Mouse (Mus musculus) stomach, embryonic 15.5 days (tissue): ENCODE results near the gene Irak3. TPM values are rescaled to one million over a fixed set of nuclear protein-coding genes. Genes with fewer than 3 reads are reported as not detected.
"Not testable (repeated sequence)": the region's sequence is repeated elsewhere in the genome, so short reads cannot be mapped to it uniquely, and the experiment has no call there.

ENCODE experiments used
- ATAC-seq: fragments of 200-750 bp; cut with Nextera tagmentation; 2 replicates; pipeline ENCODE4 v1.8.0; 2017; ENCODE audit warnings: low read depth, moderate number of reproducible peaks, moderate TSS enrichment; ENCODE audit not compliant: insufficient read depth, low FRiP score
- H3K27ac ChIP-seq: fragments of 300-500 bp; sonication (generic); 2 replicates; pipeline ENCODE4 v1.5.1; 2015; ENCODE audit warnings: mild to moderate bottlenecking, inconsistent platforms
- H3K27me3 ChIP-seq: fragments of 300-500 bp; sonication (generic); replicated peaks from 2 replicates; pipeline ENCODE4 v1.6.1; 2015; ENCODE audit warnings: inconsistent platforms
- H3K36me3 ChIP-seq: fragments of 300-500 bp; sonication (generic); 2 replicates; pipeline ENCODE4 v1.6.1; 2015; ENCODE audit warnings: inconsistent platforms
- H3K4me1 ChIP-seq: fragments of 300-500 bp; sonication (generic); 2 replicates; pipeline ENCODE4 v1.6.1; 2015; ENCODE audit warnings: inconsistent platforms
- H3K4me2 ChIP-seq: fragments of 300-500 bp; sonication (generic); 2 replicates; pipeline ENCODE4 v1.6.1; 2015; ENCODE audit warnings: mild to moderate bottlenecking, inconsistent platforms
- H3K4me3 ChIP-seq: fragments of 300-500 bp; sonication (generic); replicated peaks from 2 replicates; pipeline ENCODE4 v1.5.1; 2015; ENCODE audit warnings: inconsistent platforms
- H3K9ac ChIP-seq: fragments of 300-500 bp; sonication (generic); 2 replicates; pipeline ENCODE4 v1.6.1; 2015; ENCODE audit warnings: inconsistent platforms
- H3K9me3 ChIP-seq: fragments of 300-500 bp; sonication (generic); 2 replicates; pipeline ENCODE4 v1.6.1; 2016; ENCODE audit warnings: inconsistent platforms
- WGBS: fragments of 180-500 bp; shearing (Covaris S2); methylation state at CpG from one replicate; pipeline ENCODE4 v1.1.7; 2015; 5-methylcytosine and 5-hydroxymethylcytosine counted together
- polyA plus RNA-seq: library from polyadenylated mRNA; unstranded; fragments of >200 nt; fragmentation: Nextera tagmentation; extraction: Ambion mirVana; gene quantifications from 2 replicates; pipeline ENCODE4 v1.2.1, GENCODE M21; 2015

The Irak3 gene
- polyA plus RNA-seq, 1 experiment from 2014 or later: 0.73 TPM

DNA sequence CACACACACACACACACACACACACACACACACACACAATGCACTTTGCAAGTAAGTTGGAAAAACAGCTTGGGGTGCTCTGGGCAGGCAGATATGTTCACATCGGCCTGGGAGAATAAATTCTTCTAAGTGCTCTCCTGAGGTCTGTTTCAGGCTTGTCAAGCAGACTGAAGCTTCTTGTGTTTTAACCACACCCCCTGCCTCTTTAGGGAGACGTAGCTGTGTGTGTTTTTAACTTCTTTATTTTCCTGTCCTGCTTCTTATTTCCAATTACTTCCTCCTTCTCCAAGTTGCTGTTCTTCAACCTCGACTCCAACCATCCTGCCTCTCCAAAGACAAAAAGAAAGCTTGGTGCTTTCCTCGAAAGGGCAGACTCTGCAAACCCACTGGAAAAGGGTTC is 61.7 kb downstream of the Irak3 start:
- H3K36me3 ChIP-seq: no peaks in the 10 kb centered on the region

DNA sequence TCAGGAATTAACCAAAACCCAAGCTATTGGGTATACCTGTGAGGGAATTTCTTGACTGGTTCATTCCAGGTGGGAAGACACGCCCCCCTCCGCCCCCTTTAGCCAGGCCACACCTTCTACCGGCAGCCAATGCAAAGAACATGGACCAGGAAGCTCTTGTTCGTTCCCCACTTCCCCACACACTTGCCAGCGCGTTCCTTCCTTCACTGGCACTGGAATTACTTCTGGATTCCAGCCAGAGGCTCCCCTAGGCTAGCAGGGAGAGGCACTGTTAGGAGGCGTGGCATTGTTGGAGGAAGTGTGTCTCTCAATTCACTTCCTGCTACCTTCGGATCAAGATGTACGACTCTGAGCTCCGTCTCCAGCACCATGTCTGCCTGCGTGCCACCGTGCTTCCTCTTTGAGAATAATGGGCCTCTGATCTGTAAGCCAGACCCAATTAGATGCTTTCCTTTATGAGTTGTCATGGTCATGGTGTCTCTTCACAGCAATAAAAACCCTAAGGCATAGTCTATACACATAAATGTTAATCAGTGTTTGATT is 65.8 kb downstream of the Irak3 start:
- no peaks in the 10 kb centered on the region for H3K4me1 ChIP-seq
- H3K36me3 ChIP-seq: no peaks in the 10 kb centered on the region
- WGBS: 78% methylated on average over 12 of the region's 12 CpGs
- no peak overlapping the region for H3K4me3 ChIP-seq
- no peak overlapping the region for H3K27ac ChIP-seq
- no peak overlapping the region for H3K9ac ChIP-seq
- H3K9me3 ChIP-seq: no peaks in the 10 kb centered on the region
- H3K27me3 ChIP-seq: no peaks in the 10 kb centered on the region
- ATAC-seq: no peak
- H3K4me2 ChIP-seq: no peak overlapping the region

More for the DNA sequence above, 61.7 kb downstream of the Irak3 start:
- Histone ChIP-seq H3K4me1 (no peaks in the 10 kb centered on the region), H3K27me3 (no peaks in the 10 kb centered on the region), H3K9ac (no peak overlapping the region), H3K4me3 (no peak overlapping the region), H3K4me2 (no peak overlapping the region), H3K9me3 (no peaks in the 10 kb centered on the region), H3K27ac (no peak overlapping the region)
- ATAC-seq: no peak
- 60% methylated on average over 4 of the region's 4 CpGs for WGBS

DNA sequence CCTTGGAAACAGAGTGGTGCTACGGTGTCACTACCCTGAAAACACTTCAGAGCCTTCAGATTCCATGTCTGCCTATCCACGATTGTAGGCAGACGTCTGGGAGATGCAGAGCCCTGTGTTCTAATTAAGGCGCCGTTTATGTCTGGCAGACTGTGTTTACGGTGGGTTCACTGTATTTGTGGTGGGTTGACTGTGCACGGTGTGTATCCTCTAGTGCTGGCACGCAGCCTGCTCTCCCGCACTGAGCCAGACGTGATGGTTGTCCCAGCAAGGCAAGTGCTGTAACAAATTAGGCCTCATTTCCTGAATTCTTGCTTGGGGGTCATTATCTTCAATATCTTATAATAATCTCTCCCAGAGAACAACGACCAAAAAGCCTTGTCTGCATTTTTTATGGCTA is 68.2 kb downstream of the Irak3 start:
- Histone ChIP-seq H3K4me2 (no peak overlapping the region), H3K27me3 (no peaks in the 10 kb centered on the region), H3K9me3 (no peaks in the 10 kb centered on the region), H3K9ac (no peak overlapping the region), H3K27ac (no peak overlapping the region), H3K4me1 (no peaks in the 10 kb centered on the region), H3K4me3 (no peak overlapping the region), H3K36me3 (no peaks in the 10 kb centered on the region)
- ATAC-seq: no peak
- 58% methylated on average over 11 of the region's 11 CpGs for WGBS

DNA sequence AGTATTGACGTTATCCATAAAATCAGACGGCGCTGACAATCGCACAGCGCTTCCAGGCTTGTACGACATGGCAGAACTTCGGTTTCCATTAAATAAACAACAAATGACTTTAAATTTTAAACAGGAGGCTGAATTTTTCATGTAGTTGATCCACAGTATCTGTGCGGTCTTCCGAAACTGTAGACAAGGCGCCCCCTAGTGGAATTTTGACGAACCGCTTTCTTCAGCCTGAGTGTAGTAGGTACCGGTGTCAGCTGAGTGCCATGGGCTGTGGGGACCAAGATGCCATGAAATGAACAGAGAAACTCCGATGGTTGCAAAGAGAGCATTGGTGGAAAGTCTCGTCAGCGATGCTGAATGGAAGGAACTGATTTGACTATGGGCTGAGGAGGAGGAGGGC is 71.3 kb downstream of the Irak3 start:
- Histone ChIP-seq H3K9me3 (no peaks in the 10 kb centered on the region), H3K4me2 (no peak overlapping the region), H3K27me3 (no peaks in the 10 kb centered on the region), H3K36me3 (no peaks in the 10 kb centered on the region), H3K4me3 (no peak overlapping the region), H3K9ac (no peak overlapping the region), H3K27ac (no peak overlapping the region), H3K4me1 (no peaks in the 10 kb centered on the region)
- 58% methylated on average over 16 of the region's 16 CpGs for WGBS
- ATAC-seq: no peak

DNA sequence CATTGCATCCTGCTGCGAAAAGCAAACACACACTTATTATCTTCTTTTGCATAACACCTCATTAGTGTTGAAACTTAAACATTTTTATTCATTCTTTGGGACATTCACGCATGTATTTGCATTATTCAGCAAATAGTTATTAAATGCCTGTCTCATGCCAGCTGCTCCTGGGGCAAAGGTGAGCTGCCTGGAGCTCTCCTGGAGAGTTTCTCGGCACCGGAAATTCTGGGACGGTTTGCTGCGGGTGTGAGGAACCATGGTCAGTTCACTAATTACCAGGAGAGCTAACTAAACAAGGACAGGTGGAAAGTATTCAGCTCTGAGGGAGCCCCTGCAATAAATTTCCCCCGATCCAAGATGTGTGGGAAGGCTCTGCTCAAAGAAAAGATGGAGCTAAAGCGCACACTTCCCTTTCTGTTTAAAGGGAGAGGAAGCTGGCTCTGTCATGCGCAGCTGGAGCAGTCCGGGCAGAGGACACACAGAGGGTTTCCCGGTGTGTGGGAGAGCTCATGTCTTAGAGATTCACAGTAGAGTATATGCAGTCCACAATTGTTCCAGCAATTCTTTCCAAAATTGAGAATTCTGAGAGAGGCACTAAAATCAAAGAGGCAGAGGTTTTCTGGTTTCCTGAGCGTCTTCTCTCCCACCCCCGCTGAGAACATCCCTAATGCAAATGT is 73.2 kb downstream of the Irak3 start:
- H3K4me1 ChIP-seq: no peaks in the 10 kb centered on the region
- H3K9me3 ChIP-seq: no peaks in the 10 kb centered on the region
- H3K4me3 ChIP-seq: no peak overlapping the region
- H3K27me3 ChIP-seq: no peaks in the 10 kb centered on the region
- no peaks in the 10 kb centered on the region for H3K36me3 ChIP-seq
- WGBS: 34% methylated on average over 13 of the region's 13 CpGs
- ATAC-seq: no peak
- peak overlapping the region; percentile 24; the same call in 1 of the 2 replicates for H3K4me2 ChIP-seq
- H3K9ac ChIP-seq: no peak overlapping the region
- H3K27ac ChIP-seq: no peak overlapping the region

DNA sequence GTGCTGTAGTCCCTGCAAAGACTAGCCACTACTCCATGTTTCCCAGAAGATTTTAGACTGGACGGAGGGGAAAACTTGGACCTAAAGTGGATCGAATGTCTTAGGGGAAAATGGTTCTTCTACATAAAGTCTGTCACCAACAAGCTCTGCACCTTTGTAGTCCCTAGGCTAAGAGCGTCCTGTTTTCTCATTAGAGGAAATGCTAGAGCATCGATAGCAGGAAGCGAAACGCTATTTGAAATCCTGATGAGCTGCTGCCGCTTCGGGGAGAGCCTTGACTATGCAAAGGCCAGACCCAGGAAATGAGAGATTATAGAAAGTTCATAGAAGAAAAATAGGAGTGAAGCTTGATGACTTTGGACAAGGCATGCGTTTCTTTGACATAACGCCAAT is 76.5 kb downstream of the Irak3 start:
- Histone ChIP-seq H3K9ac (no peak overlapping the region), H3K4me1 (no peaks in the 10 kb centered on the region), H3K27me3 (no peaks in the 10 kb centered on the region), H3K9me3 (no peaks in the 10 kb centered on the region), H3K27ac (no peak overlapping the region), H3K4me3 (no peak overlapping the region), H3K4me2 (no peak overlapping the region), H3K36me3 (no peaks in the 10 kb centered on the region)
- 72% methylated on average over 10 of the region's 10 CpGs for WGBS
- no peak for ATAC-seq

DNA sequence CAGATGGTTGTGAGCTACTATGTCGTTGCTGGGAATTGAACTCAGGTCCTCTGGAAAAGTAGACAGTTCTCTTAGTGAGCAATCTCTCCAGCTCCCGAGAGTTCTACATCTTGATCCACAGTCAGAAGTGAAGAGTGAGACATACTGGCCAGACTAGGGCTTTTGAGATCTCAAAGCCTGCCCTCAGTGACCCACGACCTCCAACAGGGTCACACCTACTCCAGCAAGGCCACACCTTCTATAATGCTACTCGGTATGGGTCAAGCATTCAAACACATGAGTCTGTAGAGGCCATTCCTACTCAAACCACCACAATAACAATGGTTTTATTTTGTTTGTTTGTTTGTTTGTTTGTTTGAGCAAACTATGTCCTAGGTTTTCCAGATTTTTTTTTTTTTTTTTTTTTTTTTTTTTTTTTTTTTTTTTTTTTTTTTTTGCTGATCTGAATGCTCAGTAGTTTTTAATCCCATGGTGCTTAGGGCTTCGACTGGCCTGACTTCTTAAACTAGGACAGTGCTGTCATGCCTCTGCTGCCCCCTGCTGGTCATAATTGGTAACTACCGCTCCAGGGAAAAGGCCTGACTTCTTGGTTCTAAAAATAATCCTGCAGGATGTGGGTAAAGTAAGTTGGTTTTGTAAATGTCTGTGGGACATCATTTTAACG is 77.0 kb downstream of the Irak3 start:
- WGBS: 55% methylated on average over 7 of the region's 7 CpGs
- ATAC-seq: no peak
- H3K9ac ChIP-seq: no peak overlapping the region
- H3K4me2 ChIP-seq: no peak overlapping the region
- H3K4me3 ChIP-seq: no peak overlapping the region
- no peaks in the 10 kb centered on the region for H3K9me3 ChIP-seq
- H3K27me3 ChIP-seq: no peaks in the 10 kb centered on the region
- no peak overlapping the region for H3K27ac ChIP-seq
- no peaks in the 10 kb centered on the region for H3K4me1 ChIP-seq
- H3K36me3 ChIP-seq: no peaks in the 10 kb centered on the region

DNA sequence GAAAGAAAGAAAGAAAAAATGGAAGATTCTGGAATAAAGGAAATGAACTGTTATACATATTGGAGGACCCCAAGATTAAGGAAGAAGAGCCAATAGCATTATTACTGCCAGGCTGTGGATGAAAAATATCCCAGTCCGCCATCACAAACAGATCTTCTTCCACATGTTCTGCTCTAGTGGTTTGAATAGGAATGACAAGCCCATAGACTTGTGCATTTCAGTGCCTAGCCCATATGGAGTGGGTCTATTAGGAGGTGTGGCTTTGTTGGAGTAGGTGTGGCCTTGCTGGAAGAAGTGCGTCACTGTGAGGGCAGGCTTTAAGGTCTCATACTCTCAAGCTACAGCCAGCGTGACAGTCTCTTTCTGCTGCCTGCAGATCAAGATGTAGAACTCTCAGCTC is 78.2 kb downstream of the Irak3 start:
- Histone ChIP-seq H3K27ac (no peak overlapping the region), H3K36me3 (no peaks in the 10 kb centered on the region), H3K9me3 (no peaks in the 10 kb centered on the region), H3K4me2 (no peak overlapping the region), H3K9ac (no peak overlapping the region), H3K4me1 (no peaks in the 10 kb centered on the region), H3K4me3 (no peak overlapping the region), H3K27me3 (no peaks in the 10 kb centered on the region)
- ATAC-seq: no peak
- WGBS: 85% methylated on average over 3 of the region's 3 CpGs

DNA sequence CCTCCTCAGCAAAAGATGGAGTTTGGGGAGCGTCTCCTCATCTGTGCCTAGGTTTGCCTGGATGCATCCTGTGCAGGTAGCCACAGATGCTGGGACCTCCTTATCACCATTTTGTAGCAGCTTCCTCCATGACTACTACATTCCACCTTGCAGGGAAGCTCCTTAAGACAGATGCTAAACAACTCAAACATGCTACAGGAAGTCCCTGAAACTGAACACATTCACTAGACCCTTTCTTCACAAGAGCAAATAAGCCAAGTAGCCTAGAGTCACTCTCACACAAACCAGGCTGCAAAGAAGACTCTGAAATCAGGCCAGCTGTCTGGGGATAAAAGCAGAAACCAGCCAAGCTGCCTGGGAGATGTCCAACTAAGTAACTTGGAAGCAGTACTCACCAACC is 86.7 kb downstream of the Irak3 start:
- Histone ChIP-seq H3K4me3 (no peak overlapping the region), H3K4me2 (no peak overlapping the region), H3K4me1 (no peaks in the 10 kb centered on the region), H3K27ac (no peak overlapping the region), H3K36me3 (no peaks in the 10 kb centered on the region), H3K9me3 (no peaks in the 10 kb centered on the region), H3K9ac (no peak overlapping the region), H3K27me3 (no peaks in the 10 kb centered on the region)
- WGBS: 97% methylated on average over 1 of the region's 1 CpGs
- no peak for ATAC-seq

DNA sequence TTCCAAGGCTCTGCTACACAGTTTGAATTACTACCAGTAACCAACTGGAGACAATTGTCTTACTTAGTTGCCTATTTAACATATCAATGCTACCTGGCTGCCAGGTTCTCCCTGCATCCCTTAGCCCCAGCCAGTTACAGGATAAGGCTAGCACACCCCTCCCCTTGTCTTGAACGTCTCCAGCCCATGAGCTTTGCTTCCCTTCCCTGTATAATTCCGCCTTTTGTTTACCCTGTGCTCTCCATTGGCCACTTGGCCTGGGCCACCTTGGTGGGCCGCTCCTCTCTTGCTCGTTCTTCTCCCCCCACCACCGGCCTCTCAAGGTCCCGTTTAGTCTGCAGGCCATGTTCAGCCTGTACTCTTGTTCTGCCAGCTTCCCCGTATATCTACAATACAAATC is 87.4 kb downstream of the Irak3 start:
- no peaks in the 10 kb centered on the region for H3K4me1 ChIP-seq
- 53% methylated on average over 7 of the region's 7 CpGs for WGBS
- no peaks in the 10 kb centered on the region for H3K27me3 ChIP-seq
- H3K27ac ChIP-seq: no peak overlapping the region
- no peaks in the 10 kb centered on the region for H3K9me3 ChIP-seq
- H3K9ac ChIP-seq: no peak overlapping the region
- no peak overlapping the region for H3K4me3 ChIP-seq
- no peak for ATAC-seq
- H3K36me3 ChIP-seq: no peaks in the 10 kb centered on the region
- H3K4me2 ChIP-seq: no peak overlapping the region

DNA sequence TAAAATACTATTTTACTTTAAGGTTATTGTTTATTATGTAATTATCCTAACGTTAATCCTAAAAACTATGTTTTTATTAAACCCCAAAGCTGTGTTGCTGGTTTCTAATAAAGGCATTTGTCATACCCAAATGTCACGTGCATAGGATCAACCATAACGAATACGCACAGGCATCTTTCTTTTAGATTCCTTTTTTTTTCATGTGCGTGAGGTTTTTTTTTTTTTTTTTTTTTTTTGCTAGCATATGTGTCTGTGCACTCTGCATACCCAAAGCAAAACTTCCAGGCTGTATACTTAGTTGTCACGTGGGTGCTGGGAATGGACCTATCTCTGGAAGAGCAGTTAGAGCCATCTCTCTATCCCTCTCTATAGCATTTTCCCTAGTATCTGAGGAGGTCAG is 88.0 kb downstream of the Irak3 start:
- Histone ChIP-seq H3K9me3 (no peaks in the 10 kb centered on the region), H3K27me3 (no peaks in the 10 kb centered on the region), H3K36me3 (no peaks in the 10 kb centered on the region), H3K9ac (no peak overlapping the region), H3K4me1 (no peaks in the 10 kb centered on the region), H3K4me3 (no peak overlapping the region), H3K27ac (no peak overlapping the region), H3K4me2 (no peak overlapping the region)
- 76% methylated on average over 6 of the region's 6 CpGs for WGBS
- ATAC-seq: no peak

DNA sequence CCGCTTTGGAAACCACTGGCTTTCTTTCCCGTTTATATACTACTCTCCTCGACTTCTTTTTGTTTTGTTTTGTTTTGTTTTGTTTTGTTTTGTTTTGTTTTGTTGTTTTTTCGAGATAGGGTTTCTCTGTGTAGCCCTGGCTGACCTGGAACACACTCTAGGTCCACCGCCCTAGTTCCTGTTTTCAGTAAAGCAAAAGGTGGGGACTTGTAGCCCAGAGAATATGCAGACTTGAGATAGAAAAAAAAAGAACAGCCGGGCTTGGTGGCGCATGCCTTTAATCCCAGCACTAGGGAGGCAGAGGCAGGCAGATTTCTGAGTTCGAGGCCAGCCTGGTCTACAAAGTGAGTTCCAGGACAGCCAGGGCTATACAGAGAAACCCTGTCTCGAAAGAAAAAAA is 88.4 kb downstream of the Irak3 start:
- not testable (repeated sequence) for H3K27ac ChIP-seq, ATAC-seq, H3K36me3 ChIP-seq, H3K4me1 ChIP-seq, H3K9me3 ChIP-seq, H3K27me3 ChIP-seq, H3K9ac ChIP-seq
- Histone ChIP-seq H3K4me2 (peak overlapping the region; percentile 77), H3K4me3 (peak overlapping the region; percentile 66)
- 57% methylated on average over 9 of the region's 9 CpGs for WGBS
